Mouse (Mus musculus) hindbrain, embryonic 11.5 days (tissue): ENCODE measurements around the gene Lamb3. TPM values are rescaled to one million over a fixed set of nuclear protein-coding genes. Genes with fewer than 3 reads are reported as not detected.

ENCODE experiments used
- ATAC-seq: fragments of 200-750 bp; cut with Nextera tagmentation; 2 replicates; pipeline ENCODE4 v1.8.0; 2017; ENCODE audit warnings: mild to moderate bottlenecking, moderate TSS enrichment, moderate library complexity; ENCODE audit not compliant: low FRiP score
- DNase-seq: peaks from one replicate; pipeline ENCODE4 v3.0.0-alpha.2; 2015; ENCODE audit warnings: low spot score
- H3K27ac ChIP-seq: fragments of 300-500 bp; sonication (generic); 2 replicates; pipeline ENCODE4 v1.5.1; 2014; ENCODE audit warnings: mild to moderate bottlenecking, low read depth, low read length
- H3K27me3 ChIP-seq: fragments of 300-500 bp; sonication (generic); 2 replicates; pipeline ENCODE4 v1.6.1; 2014; ENCODE audit warnings: mild to moderate bottlenecking, low read length, moderate library complexity, mixed read lengths; ENCODE audit not compliant: control insufficient read depth, insufficient read depth
- H3K36me3 ChIP-seq: fragments of 300-500 bp; sonication (generic); 2 replicates; pipeline ENCODE4 v1.6.1; 2014; ENCODE audit warnings: mild to moderate bottlenecking, low read length, moderate library complexity, mixed read lengths; ENCODE audit not compliant: control insufficient read depth, insufficient read depth
- H3K4me1 ChIP-seq: fragments of 300-500 bp; sonication (generic); replicated peaks from 2 replicates; pipeline ENCODE4 v1.6.1; 2014; ENCODE audit warnings: low read length, mixed read lengths; ENCODE audit not compliant: control insufficient read depth, insufficient read depth
- H3K4me2 ChIP-seq: fragments of 300-500 bp; sonication (generic); replicated peaks from 2 replicates; pipeline ENCODE4 v1.6.1; 2014; ENCODE audit warnings: mild to moderate bottlenecking, low read depth, low read length
- H3K4me3 ChIP-seq: fragments of 300-500 bp; sonication (generic); 2 replicates; pipeline ENCODE4 v1.5.1; 2014; ENCODE audit warnings: low read depth, low read length
- H3K9ac ChIP-seq: fragments of 300-500 bp; sonication (generic); 2 replicates; pipeline ENCODE4 v1.6.1; 2014; ENCODE audit warnings: low read depth, low read length
- H3K9me3 ChIP-seq: fragments of 300-500 bp; sonication (generic); 2 replicates; pipeline ENCODE4 v1.6.1; 2016; ENCODE audit warnings: low read length; ENCODE audit not compliant: control insufficient read depth
- WGBS: fragments of 180-500 bp; shearing (Covaris S2); extraction: QIAGEN DNeasy Blood & Tissue Kit; methylation state at CpG from one replicate; pipeline ENCODE4 v1.1.7; 2014; 5-methylcytosine and 5-hydroxymethylcytosine counted together
- polyA plus RNA-seq: library from polyadenylated mRNA; unstranded; fragments of >200 nt; fragmentation: Nextera tagmentation; extraction: Ambion mirVana; gene quantifications from 2 replicates; pipeline ENCODE4 v1.2.1, GENCODE M21; 2014

Lamb3 gene
- polyA plus RNA-seq, 1 experiment from 2014 or later = 0.12 TPM

DNA sequence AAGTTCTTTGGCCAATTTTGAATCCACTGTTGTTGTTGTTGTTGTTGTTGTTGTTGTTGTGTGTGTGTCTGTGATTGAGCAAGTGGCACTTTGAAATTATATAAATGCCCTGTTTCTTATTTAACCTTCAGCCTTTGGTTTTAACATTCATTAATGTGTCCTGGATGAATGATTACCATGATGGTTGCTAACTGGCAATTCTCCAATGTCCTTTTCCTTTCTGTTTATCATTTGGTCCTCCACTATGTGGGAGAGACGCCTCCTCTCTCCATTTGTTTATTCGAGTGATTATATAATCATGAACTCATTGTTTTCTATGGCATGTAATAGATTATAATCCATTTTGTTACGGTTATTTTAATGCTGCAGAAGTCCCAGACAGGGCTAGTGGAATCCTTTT lies 23.0 kb downstream of the Lamb3 start:
- H3K27me3 ChIP-seq = no peaks in the 10 kb centered on the region
- WGBS = 83% methylated on average over 3 of the region's 3 CpGs

DNA sequence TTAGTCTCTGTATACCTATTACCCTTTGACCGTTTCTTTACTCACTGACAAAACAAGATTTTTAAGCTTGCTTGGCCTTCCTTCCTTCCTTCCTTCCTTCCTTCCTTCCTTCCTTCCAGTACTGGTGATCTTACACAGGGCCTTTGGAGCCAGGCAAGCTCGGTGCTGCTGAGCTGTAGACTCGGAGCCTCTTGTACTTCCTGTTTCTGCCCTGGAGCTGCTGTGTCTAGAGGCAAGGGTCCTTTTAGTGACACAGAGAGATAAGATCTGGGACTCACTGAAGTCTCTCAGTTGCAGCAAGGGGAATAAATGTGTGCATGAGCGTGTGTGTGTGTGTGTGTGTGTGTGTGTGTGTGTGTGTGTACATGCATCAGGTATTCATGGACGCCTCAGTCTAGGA lies 23.4 kb downstream of the Lamb3 start:
- H3K36me3 ChIP-seq = no peaks in the 10 kb centered on the region
- ATAC-seq (no peak), DNase-seq (no peak)
- no peaks in the 10 kb centered on the region for H3K4me1 ChIP-seq
- H3K9ac ChIP-seq = no peak overlapping the region
- no peak overlapping the region for H3K4me3 ChIP-seq
- H3K27me3 ChIP-seq = no peaks in the 10 kb centered on the region
- no peaks in the 10 kb centered on the region for H3K9me3 ChIP-seq
- no peak overlapping the region for H3K27ac ChIP-seq
- WGBS = 71% methylated on average over 5 of the region's 5 CpGs
- no peak overlapping the region for H3K4me2 ChIP-seq

More for the DNA sequence above, 23.0 kb downstream of the Lamb3 start:
- no peaks in the 10 kb centered on the region for H3K36me3 ChIP-seq
- no peak overlapping the region for H3K9ac ChIP-seq
- H3K4me3 ChIP-seq = no peak overlapping the region
- ATAC-seq (no peak), DNase-seq (no peak)
- H3K4me2 ChIP-seq = no peak overlapping the region
- H3K27ac ChIP-seq = no peak overlapping the region
- no peaks in the 10 kb centered on the region for H3K9me3 ChIP-seq
- no peaks in the 10 kb centered on the region for H3K4me1 ChIP-seq

DNA sequence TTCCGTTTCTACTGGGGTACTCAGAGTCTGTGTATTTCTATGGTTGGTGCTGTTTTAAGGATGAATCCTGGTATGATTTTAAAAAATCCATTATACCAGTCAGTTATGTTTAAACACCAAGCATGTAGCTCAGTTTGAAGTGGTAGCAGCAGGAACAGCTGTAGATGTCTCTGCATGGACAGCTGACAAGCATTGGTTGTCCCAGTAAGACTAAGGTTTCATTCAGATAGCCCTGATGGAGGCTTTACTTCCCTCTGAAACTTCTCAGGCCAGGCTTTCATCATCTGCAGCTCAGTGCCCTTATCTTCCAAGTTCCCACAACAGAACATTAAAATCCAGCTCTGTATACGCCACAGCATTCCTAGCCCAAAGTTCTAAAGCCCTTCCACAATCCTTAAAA lies 25.2 kb downstream of the Lamb3 start:
- Histone ChIP-seq H3K9ac (no peak overlapping the region), H3K4me3 (no peak overlapping the region), H3K4me2 (no peak overlapping the region), H3K9me3 (no peaks in the 10 kb centered on the region), H3K27me3 (no peaks in the 10 kb centered on the region), H3K36me3 (no peaks in the 10 kb centered on the region), H3K27ac (no peak overlapping the region), H3K4me1 (no peaks in the 10 kb centered on the region)
- ATAC-seq (no peak), DNase-seq (no peak)
- 93% methylated on average over 2 of the region's 2 CpGs for WGBS

DNA sequence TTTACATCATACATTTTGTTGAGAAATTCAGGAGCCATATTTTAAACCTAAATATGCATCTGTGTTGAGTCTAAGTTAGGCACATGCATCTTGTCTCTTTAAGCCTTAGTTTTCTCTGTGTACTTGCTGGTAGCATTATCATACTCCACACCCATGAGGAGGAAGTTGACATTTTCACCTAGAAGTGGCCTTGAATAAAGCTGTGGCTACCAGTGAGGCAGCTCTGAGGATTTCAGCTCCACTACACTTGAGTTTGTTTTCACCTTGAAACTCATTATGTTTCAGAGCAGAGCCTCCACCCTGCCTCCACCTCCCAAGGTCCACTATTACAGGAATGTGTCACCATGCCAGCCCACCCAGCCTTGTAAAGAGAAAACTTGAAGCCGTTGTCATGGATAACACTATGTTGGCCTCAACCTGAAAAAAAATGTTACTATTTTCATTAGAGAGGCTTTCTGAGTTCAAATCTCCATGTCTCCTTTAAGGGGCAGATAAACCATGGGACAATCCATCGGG lies 26.7 kb downstream of the Lamb3 start:
- Histone ChIP-seq H3K27ac (no peak overlapping the region), H3K4me1 (no peaks in the 10 kb centered on the region), H3K36me3 (no peaks in the 10 kb centered on the region), H3K9ac (no peak overlapping the region), H3K9me3 (no peaks in the 10 kb centered on the region), H3K4me3 (no peak overlapping the region), H3K4me2 (no peak overlapping the region), H3K27me3 (no peaks in the 10 kb centered on the region)
- 91% methylated on average over 2 of the region's 2 CpGs for WGBS
- ATAC-seq (no peak), DNase-seq (no peak)

DNA sequence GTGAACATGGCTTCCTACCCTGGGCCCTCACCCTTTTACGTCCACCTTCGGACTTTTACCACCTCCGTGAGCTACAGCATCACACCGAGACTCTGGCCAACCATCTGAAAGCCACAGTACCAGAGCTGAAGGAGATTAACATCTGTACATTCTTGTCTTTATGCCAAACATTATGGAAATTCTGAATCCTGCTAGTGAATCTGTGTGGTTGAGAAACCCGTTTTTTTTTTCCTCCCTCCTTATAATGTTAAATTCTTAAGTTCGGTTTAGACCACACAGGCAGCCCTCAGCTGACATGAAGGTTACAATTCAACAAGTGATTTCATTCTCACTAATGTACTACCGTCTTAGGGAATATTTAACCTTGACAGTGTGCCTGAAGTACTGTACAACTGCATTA lies 27.4 kb downstream of the Lamb3 start:
- Histone ChIP-seq H3K4me1 (no peaks in the 10 kb centered on the region), H3K9ac (no peak overlapping the region), H3K27me3 (no peaks in the 10 kb centered on the region), H3K4me3 (no peak overlapping the region), H3K27ac (no peak overlapping the region), H3K4me2 (no peak overlapping the region), H3K36me3 (no peaks in the 10 kb centered on the region), H3K9me3 (no peaks in the 10 kb centered on the region)
- DNase-seq (no peak), ATAC-seq (no peak)
- WGBS = 91% methylated on average over 7 of the region's 7 CpGs

DNA sequence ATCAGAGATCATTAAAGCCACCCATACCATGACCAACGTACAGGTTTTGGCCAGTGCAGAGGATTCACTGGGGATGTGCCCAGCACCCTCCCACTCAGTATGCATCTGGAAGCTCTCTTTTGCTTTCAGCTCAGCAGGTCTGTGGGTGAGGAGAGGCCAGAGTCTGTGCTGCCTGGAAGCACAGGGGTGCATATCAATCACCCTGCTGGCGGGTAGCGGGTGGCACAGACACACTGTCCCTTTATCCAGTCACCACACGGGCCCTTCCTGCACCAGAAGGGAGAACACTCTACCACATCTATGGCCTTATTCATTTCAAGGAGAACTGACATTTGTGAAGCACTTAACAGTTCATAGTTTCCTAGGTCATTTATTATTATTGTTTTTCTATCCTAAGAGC lies 30.9 kb downstream of the Lamb3 start:
- DNase-seq (no peak), ATAC-seq (no peak)
- Histone ChIP-seq H3K4me1 (no peaks in the 10 kb centered on the region), H3K36me3 (no peaks in the 10 kb centered on the region), H3K27ac (no peak overlapping the region), H3K9ac (no peak overlapping the region), H3K9me3 (no peaks in the 10 kb centered on the region), H3K27me3 (no peaks in the 10 kb centered on the region), H3K4me3 (no peak overlapping the region), H3K4me2 (no peak overlapping the region)
- WGBS = 58% methylated on average over 4 of the region's 4 CpGs

DNA sequence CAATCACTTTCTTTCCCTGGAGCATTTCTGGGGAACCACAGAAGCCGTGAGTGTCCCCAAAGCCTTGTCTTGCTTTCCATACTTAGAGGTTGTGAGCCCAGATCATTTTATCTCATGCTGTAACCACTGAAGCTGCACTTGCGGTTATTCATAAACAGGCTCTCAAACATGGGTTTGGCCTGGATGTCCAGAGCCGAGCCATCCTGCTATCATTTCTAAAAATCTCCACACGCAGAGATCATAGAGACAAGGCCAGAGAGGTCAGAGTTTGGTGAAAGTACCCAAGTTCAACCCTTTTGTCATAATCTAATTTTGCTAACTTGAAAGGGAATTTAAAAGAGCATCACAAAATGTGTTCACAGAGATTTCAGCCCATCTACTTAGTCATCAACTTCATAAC lies 33.9 kb downstream of the Lamb3 start:
- Histone ChIP-seq H3K4me3 (no peak overlapping the region), H3K9ac (no peak overlapping the region), H3K9me3 (no peaks in the 10 kb centered on the region), H3K36me3 (no peaks in the 10 kb centered on the region), H3K4me1 (no peaks in the 10 kb centered on the region), H3K4me2 (no peak overlapping the region), H3K27ac (no peak overlapping the region), H3K27me3 (no peaks in the 10 kb centered on the region)
- 92% methylated on average over 4 of the region's 4 CpGs for WGBS
- no peak for ATAC-seq
- DNase-seq = no peak

DNA sequence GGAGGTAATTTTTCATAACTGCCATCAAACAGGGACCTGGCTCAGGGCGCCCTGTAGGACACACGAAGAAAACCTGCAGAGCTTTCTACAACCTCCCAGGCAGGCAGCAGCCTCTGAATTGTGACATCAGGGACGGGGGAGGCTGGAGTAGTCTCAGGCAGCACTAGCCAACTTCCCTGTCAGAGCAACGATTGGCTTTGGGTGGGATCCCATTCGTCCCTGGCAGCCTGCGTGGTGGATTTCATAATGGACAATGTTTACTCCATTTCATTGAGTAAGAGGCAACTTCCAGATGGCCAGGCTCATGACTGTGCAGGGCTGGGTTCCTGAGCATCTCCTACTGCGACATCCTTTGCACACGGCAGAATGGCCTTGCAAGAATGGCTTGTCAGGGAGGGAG lies 34.7 kb downstream of the Lamb3 start:
- Histone ChIP-seq H3K27ac (no peak overlapping the region), H3K9me3 (no peaks in the 10 kb centered on the region), H3K27me3 (no peaks in the 10 kb centered on the region), H3K9ac (no peak overlapping the region), H3K4me2 (no peak overlapping the region), H3K36me3 (no peaks in the 10 kb centered on the region), H3K4me3 (no peak overlapping the region), H3K4me1 (no peaks in the 10 kb centered on the region)
- no peak for DNase-seq
- WGBS = 82% methylated on average over 8 of the region's 8 CpGs
- ATAC-seq = no peak

DNA sequence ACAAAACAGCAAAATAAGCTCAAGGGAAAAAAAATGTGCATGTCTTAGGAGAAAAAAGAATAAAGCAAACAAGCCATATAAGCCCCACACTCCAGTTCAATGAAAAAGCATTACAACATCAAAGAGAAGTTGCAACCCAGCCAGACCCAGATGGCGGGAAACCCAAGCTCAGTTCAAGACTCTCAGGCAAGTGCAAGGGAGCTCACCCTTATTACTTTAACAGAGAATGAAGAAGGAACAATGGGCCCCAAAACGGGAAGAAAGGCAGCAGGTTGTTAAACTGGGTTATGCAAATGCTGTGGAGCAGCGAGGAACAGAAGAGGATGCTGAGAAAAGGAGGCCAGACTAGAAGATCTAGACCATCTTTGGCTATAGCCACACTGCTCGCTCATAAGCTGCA lies 35.4 kb downstream of the Lamb3 start:
- no peaks in the 10 kb centered on the region for H3K36me3 ChIP-seq
- no peaks in the 10 kb centered on the region for H3K27me3 ChIP-seq
- no peak overlapping the region for H3K4me3 ChIP-seq
- ATAC-seq = no peak
- no peak overlapping the region for H3K27ac ChIP-seq
- no peak overlapping the region for H3K4me2 ChIP-seq
- DNase-seq = no peak
- no peaks in the 10 kb centered on the region for H3K9me3 ChIP-seq
- H3K9ac ChIP-seq = no peak overlapping the region
- WGBS = 74% methylated on average over 4 of the region's 4 CpGs
- H3K4me1 ChIP-seq = no peaks in the 10 kb centered on the region
